Comparison of ENCODE assay signal across 10 mouse cellular contexts in the genomic region with DNA sequence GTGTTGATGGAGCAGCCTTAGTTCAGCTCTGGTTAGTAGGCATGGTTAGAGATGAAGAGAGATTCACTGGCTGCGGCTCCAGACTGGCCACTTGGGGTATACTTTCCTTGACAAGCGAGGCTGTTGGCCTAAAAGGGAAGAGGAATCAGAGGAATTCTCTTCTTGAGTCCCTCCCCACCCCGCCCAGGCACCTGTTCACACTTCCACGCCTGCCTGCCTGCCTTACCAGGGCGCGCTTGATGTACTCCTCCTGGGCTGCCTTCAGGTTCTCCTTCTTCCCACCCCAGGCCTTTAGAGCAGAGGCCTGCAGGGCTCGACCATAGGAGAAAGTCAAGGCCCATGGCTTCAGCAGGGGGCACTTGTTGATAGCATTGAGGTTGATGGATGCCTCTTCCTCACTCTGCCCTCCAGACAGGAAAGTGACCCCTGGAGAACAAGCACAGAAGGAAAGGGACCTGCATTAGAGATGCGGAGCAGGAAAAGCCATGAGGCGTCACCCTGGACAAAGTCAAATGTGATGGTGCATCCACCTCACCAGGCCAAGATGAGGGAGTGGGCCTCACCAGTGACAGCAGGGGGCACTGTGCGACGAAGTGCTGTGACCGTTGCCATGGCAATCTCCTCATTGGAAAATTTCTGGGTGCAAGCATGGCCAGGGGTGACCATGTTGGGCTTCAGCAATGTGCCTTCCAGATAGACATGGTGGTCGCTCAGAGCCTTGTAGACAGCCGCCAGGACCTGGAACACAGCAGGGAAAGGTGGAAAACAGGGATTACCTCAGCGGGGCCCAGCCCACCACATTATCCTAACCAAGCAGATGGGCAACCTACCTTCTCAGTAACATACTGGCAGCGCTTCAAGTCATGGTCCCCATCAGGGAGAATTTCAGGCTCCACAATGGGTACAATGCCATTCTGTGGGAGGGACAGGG. TPM values are rescaled to one million over a fixed set of nuclear protein-coding genes. Genes with fewer than 3 reads are reported as not detected.
DNase-seq lines count a peak whose midpoint lies in the region; ATAC-seq and TF ChIP-seq lines count a peak whose summit lies in the region.
"Had no signal": no experiment of that assay in that cellular context is flagged by ENCODE, and none has a peak within 500 bp of the region (broad histone marks: within the 10 kb centered on the region; RNA-seq: fewer than 3 reads in every experiment).

No protein-coding gene starts in this region.

- H3K9me3 ChIP-seq in hindbrain, embryonic 15.5 days, result no peaks in the 10 kb centered on the region
- H3K9me3 ChIP-seq in hindbrain, embryonic 14.5 days (ENCODE audit: control insufficient read depth, low read length), result no peaks in the 10 kb centered on the region
- H3K9me3 ChIP-seq in intestine, postnatal 0 days (ENCODE audit: control insufficient read depth), result no peaks in the 10 kb centered on the region
- H3K9me3 ChIP-seq: hindbrain, embryonic 13.5 days; neural tube, embryonic 13.5 days had no signal

- no peak overlapping the region for H3K4me2 ChIP-seq in hindbrain, embryonic 15.5 days
- H3K4me2 ChIP-seq in hindbrain, embryonic 14.5 days (replicated peaks), result no peak overlapping the region
- H3K4me2 ChIP-seq in intestine, postnatal 0 days (replicated peaks; ENCODE audit: low read depth), result no peak overlapping the region

- DNase-seq in hindbrain, embryonic 14.5 days (ENCODE audit: low spot score), result no peak
- peak; percentile 54 for DNase-seq in thymus, postnatal 4 days
- DNase-seq in thymus, adult 18-20 months, result no peak
- DNase-seq in B cell, adult 2 months, result no peak
- no peak for DNase-seq in right cerebral cortex, postnatal 14 days
- DNase-seq: lung, adult 18-20 months had no signal

- H3K4me3 ChIP-seq in hindbrain, embryonic 15.5 days, result no peak overlapping the region
- H3K4me3 ChIP-seq in hindbrain, embryonic 14.5 days (replicated peaks; ENCODE audit: low read length), result no peak overlapping the region
- H3K4me3 ChIP-seq in intestine, postnatal 0 days (ENCODE audit: low read depth, low read length), result no peak overlapping the region
- H3K4me3 ChIP-seq: neural tube, embryonic 13.5 days had no signal

- TF ChIP-seq CTCF in intestine, postnatal 0 days (IDR thresholded peaks at IDR 0.05; ENCODE audit: low read depth), result peak; percentile 34; the same call in 1 of the 2 replicates

- peaks cover 26% of the 10 kb centered on the region for H3K36me3 ChIP-seq in hindbrain, embryonic 15.5 days
- H3K36me3 ChIP-seq in hindbrain, embryonic 14.5 days (replicated peaks; ENCODE audit: control insufficient read depth, insufficient read depth), result peaks cover 32% of the 10 kb centered on the region
- peaks cover 27% of the 10 kb centered on the region for H3K36me3 ChIP-seq in intestine, postnatal 0 days (ENCODE audit: control insufficient read depth, insufficient read depth)

- ATAC-seq in hindbrain, embryonic 15.5 days (ENCODE audit: low FRiP score, low read depth), result no peak
- ATAC-seq in hindbrain, embryonic 14.5 days (ENCODE audit: low FRiP score), result no peak
- no peak for ATAC-seq in intestine, postnatal 0 days

- peaks cover 57% of the 10 kb centered on the region for H3K4me1 ChIP-seq in hindbrain, embryonic 15.5 days (replicated peaks)
- peaks cover 36% of the 10 kb centered on the region for H3K4me1 ChIP-seq in hindbrain, embryonic 14.5 days (replicated peaks; ENCODE audit: control insufficient read depth, insufficient read depth, low read length)
- H3K4me1 ChIP-seq in intestine, postnatal 0 days (replicated peaks; ENCODE audit: control insufficient read depth, insufficient read depth, low read length), result peaks cover 7% of the 10 kb centered on the region; the same call in 1 of the 2 replicates

- H3K27ac ChIP-seq in hindbrain, embryonic 15.5 days (replicated peaks), result 0 out of 2 replicates have a peak overlapping the region, but pooled peaks have one; percentile 2
- no peak overlapping the region for H3K27ac ChIP-seq in hindbrain, embryonic 14.5 days
- H3K27ac ChIP-seq in intestine, postnatal 0 days (ENCODE audit: low read depth, low read length), result no peak overlapping the region; the same call in 1 of the 2 replicates
- H3K27ac ChIP-seq: neural tube, embryonic 13.5 days had no signal

- 74% methylated on average over 16 of the region's 16 CpGs for WGBS in hindbrain, embryonic 15.5 days
- WGBS in hindbrain, embryonic 14.5 days, result 78% methylated on average over 16 of the region's 16 CpGs
- 75% methylated on average over 16 of the region's 16 CpGs for WGBS in intestine, postnatal 0 days

- no peak overlapping the region for H3K9ac ChIP-seq in hindbrain, embryonic 15.5 days
- no peak overlapping the region for H3K9ac ChIP-seq in hindbrain, embryonic 14.5 days
- H3K9ac ChIP-seq in intestine, postnatal 0 days (ENCODE audit: low read depth, low read length), result no peak overlapping the region

- H3K27me3 ChIP-seq in hindbrain, embryonic 15.5 days, result no peaks in the 10 kb centered on the region
- H3K27me3 ChIP-seq in hindbrain, embryonic 14.5 days (ENCODE audit: control insufficient read depth, insufficient read depth, low read length), result no peaks in the 10 kb centered on the region
- H3K27me3 ChIP-seq in intestine, postnatal 0 days (replicated peaks; ENCODE audit: control insufficient read depth, insufficient read depth, low read length), result no peaks in the 10 kb centered on the region
- H3K27me3 ChIP-seq: hindbrain, embryonic 13.5 days; neural tube, embryonic 13.5 days had no signal

RNA-seq across cellular contexts. Expression of gene Fam57b, which starts 1.8 kb away (rescaled TPM):
- polyA plus RNA-seq in hindbrain, embryonic 15.5 days (2015; fragmentation: Nextera tagmentation; extraction: Ambion mirVana), result 49.9 and 60.8 TPM in 2 replicates
- 53.2 and 54.7 TPM in 2 replicates for polyA plus RNA-seq in hindbrain, embryonic 14.5 days (2014; fragmentation: Nextera tagmentation; extraction: Ambion mirVana)
- 0.97 and 1.2 TPM in 2 replicates for polyA plus RNA-seq in intestine, postnatal 0 days (2015; fragmentation: Nextera tagmentation; extraction: Ambion mirVana)

RNA-seq across cellular contexts. Expression of gene Ppp4c, which starts 3.4 kb away (rescaled TPM):
- polyA plus RNA-seq in hindbrain, embryonic 15.5 days (2015; fragmentation: Nextera tagmentation; extraction: Ambion mirVana), result 174 and 176 TPM in 2 replicates
- 177 and 182 TPM in 2 replicates for polyA plus RNA-seq in hindbrain, embryonic 14.5 days (2014; fragmentation: Nextera tagmentation; extraction: Ambion mirVana)
- polyA plus RNA-seq in intestine, postnatal 0 days (2015; fragmentation: Nextera tagmentation; extraction: Ambion mirVana), result 134 and 135 TPM in 2 replicates

RNA-seq across cellular contexts. Expression of gene Tbx6, which starts 14.4 kb away (rescaled TPM):
- polyA plus RNA-seq in hindbrain, embryonic 15.5 days (2015; fragmentation: Nextera tagmentation; extraction: Ambion mirVana), result 0.62 and 0.75 TPM in 2 replicates
- 0.21 and 0.26 TPM in 2 replicates for polyA plus RNA-seq in hindbrain, embryonic 14.5 days (2014; fragmentation: Nextera tagmentation; extraction: Ambion mirVana)
- 0.17 TPM in 2 replicates for polyA plus RNA-seq in intestine, postnatal 0 days (2015; fragmentation: Nextera tagmentation; extraction: Ambion mirVana)

RNA-seq across cellular contexts. Expression of gene Ypel3, which starts 18.9 kb away (rescaled TPM):
- 191 and 203 TPM in 2 replicates for polyA plus RNA-seq in hindbrain, embryonic 15.5 days (2015; fragmentation: Nextera tagmentation; extraction: Ambion mirVana)
- polyA plus RNA-seq in hindbrain, embryonic 14.5 days (2014; fragmentation: Nextera tagmentation; extraction: Ambion mirVana), result 206 and 218 TPM in 2 replicates
- 63.1 and 64.6 TPM in 2 replicates for polyA plus RNA-seq in intestine, postnatal 0 days (2015; fragmentation: Nextera tagmentation; extraction: Ambion mirVana)

RNA-seq across cellular contexts. Expression of gene Gdpd3, which starts 29.5 kb away (rescaled TPM):
- polyA plus RNA-seq in hindbrain, embryonic 15.5 days (2015; fragmentation: Nextera tagmentation; extraction: Ambion mirVana), result 1.5 TPM in 2 replicates
- 1.0 and 1.8 TPM in 2 replicates for polyA plus RNA-seq in hindbrain, embryonic 14.5 days (2014; fragmentation: Nextera tagmentation; extraction: Ambion mirVana)
- 13.9 and 14.6 TPM in 2 replicates for polyA plus RNA-seq in intestine, postnatal 0 days (2015; fragmentation: Nextera tagmentation; extraction: Ambion mirVana)

Comparison
In these comparisons a context has a peak if more than half of its experiments do, and no peak if none do; other contexts are left out.
1. RNA of gene Fam57b, which starts 1.8 kb away (polyA plus RNA-seq): 49.9 to 60.8 TPM in hindbrain, embryonic 15.5 days and 53.2 to 54.7 TPM in hindbrain, embryonic 14.5 days; 0.97 to 1.2 TPM in intestine, postnatal 0 days; every median in the first group is over 10 times any median in the second.